In the genomic region with DNA sequence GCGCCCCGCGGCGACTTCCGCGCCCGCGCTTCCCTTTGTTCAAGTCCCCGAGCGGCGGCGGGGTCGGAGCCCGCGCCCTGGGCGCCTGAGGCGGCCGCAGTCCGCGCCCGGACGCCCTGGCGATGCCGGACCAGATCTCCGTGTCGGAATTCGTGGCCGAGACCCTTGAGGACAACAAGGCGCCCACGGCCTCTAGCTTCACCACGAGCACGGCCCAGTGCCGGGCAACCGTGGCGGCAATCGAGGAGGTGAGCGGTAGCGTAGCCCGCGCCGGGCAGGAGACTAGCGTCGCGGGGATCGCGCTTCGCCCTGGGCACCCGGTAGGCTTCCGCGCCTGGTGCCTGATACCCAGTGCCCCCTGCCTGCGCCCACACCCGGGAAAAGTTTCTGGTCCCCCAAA, we compare ENCODE assay signal across 11 mouse cellular contexts. TPM values are rescaled to one million over a fixed set of nuclear protein-coding genes. Genes with fewer than 3 reads are reported as not detected.
DNase-seq lines count a peak whose midpoint lies in the region; ATAC-seq and TF ChIP-seq lines count a peak whose summit lies in the region.
"Not testable (repeated sequence)": the region's sequence is repeated elsewhere in the genome, so short reads cannot be mapped to it uniquely, and the experiment has no call there.
"Had no signal": no experiment of that assay in that cellular context is flagged by ENCODE, and none has a peak within 500 bp of the region (broad histone marks: within the 10 kb centered on the region; RNA-seq: fewer than 3 reads in every experiment).

No protein-coding gene starts in this region.

- H3K27me3 ChIP-seq in forebrain, embryonic 13.5 days; heart, embryonic 15.5 days; intestine, embryonic 15.5 days (replicated peaks); limb, embryonic 12.5 days; liver, postnatal 0 days (ENCODE audit: insufficient read depth, low read length); midbrain, postnatal 0 days (ENCODE audit: insufficient read depth, low read length): not testable (repeated sequence)

- H3K4me1 ChIP-seq in forebrain, embryonic 13.5 days; heart, embryonic 15.5 days (replicated peaks); intestine, embryonic 15.5 days (replicated peaks); limb, embryonic 12.5 days (replicated peaks); liver, postnatal 0 days (ENCODE audit: insufficient read depth); midbrain, postnatal 0 days (ENCODE audit: insufficient read depth, low read length): not testable (repeated sequence)

- H3K4me2 ChIP-seq in forebrain, embryonic 13.5 days, result peak overlapping the region; percentile 42
- peak overlapping the region; percentile 51 for H3K4me2 ChIP-seq in heart, embryonic 15.5 days
- H3K4me2 ChIP-seq in intestine, embryonic 15.5 days (replicated peaks), result peak overlapping the region; percentile 62
- H3K4me2 ChIP-seq in limb, embryonic 12.5 days, result peak overlapping the region; percentile 54
- H3K4me2 ChIP-seq in liver, postnatal 0 days (ENCODE audit: low read depth, low read length), result peak overlapping the region; percentile 19; the same call in 1 of the 2 replicates
- H3K4me2 ChIP-seq in midbrain, postnatal 0 days (ENCODE audit: low read depth, low read length, poor library complexity, severe bottlenecking), result not testable (repeated sequence)

- WGBS in forebrain, embryonic 13.5 days, result 2% methylated on average over 51 of the region's 52 CpGs
- 4% methylated on average over 50 of the region's 52 CpGs for WGBS in heart, embryonic 15.5 days
- WGBS in intestine, embryonic 15.5 days, result 3% methylated on average over 52 of the region's 52 CpGs
- 2% methylated on average over 51 of the region's 52 CpGs for WGBS in limb, embryonic 12.5 days
- WGBS in liver, postnatal 0 days (ENCODE audit: insufficient replicate concordance), result 5% methylated on average over 39 of the region's 52 CpGs
- 11% methylated on average over 48 of the region's 52 CpGs for WGBS in midbrain, postnatal 0 days

- not testable (repeated sequence) for H3K36me3 ChIP-seq in forebrain, embryonic 13.5 days (ENCODE audit: poor library complexity, severe bottlenecking); heart, embryonic 15.5 days; intestine, embryonic 15.5 days; limb, embryonic 12.5 days; liver, postnatal 0 days (replicated peaks; ENCODE audit: insufficient read depth, low read length); midbrain, postnatal 0 days (ENCODE audit: insufficient read depth, low read length)

- H3K27ac ChIP-seq in forebrain, embryonic 13.5 days; heart, embryonic 15.5 days; liver, postnatal 0 days (ENCODE audit: low read depth); midbrain, postnatal 0 days (ENCODE audit: low read depth, low read length): not testable (repeated sequence)
- peak overlapping the region; percentile 32; the same call in 1 of the 2 replicates for H3K27ac ChIP-seq in intestine, embryonic 15.5 days
- H3K27ac ChIP-seq in limb, embryonic 12.5 days, result peak overlapping the region; percentile 53; the same call in 1 of the 2 replicates

- ATAC-seq in forebrain, embryonic 13.5 days; heart, embryonic 15.5 days (replicated peaks; ENCODE audit: insufficient number of reproducible peaks, insufficient read depth, low FRiP score, low read depth); intestine, embryonic 15.5 days; limb, embryonic 12.5 days (ENCODE audit: insufficient number of reproducible peaks, insufficient read depth, low FRiP score, low TSS enrichment, low read depth); liver, postnatal 0 days; midbrain, postnatal 0 days (ENCODE audit: low FRiP score): not testable (repeated sequence)

- not testable (repeated sequence) for H3K9ac ChIP-seq in forebrain, embryonic 13.5 days; heart, embryonic 15.5 days; liver, postnatal 0 days (replicated peaks); midbrain, postnatal 0 days (replicated peaks; ENCODE audit: low read length, poor library complexity, severe bottlenecking)
- peak overlapping the region; percentile 50 for H3K9ac ChIP-seq in intestine, embryonic 15.5 days
- H3K9ac ChIP-seq in limb, embryonic 12.5 days (replicated peaks), result peak overlapping the region; percentile 67

- TF ChIP-seq CTCF in liver, postnatal 0 days (IDR thresholded peaks at IDR 0.05; ENCODE audit: low read depth); midbrain, postnatal 0 days (IDR thresholded peaks at IDR 0.05): not testable (repeated sequence)

- H3K9me3 ChIP-seq in forebrain, embryonic 13.5 days (replicated peaks), result peaks cover 16% of the 10 kb centered on the region
- H3K9me3 ChIP-seq in heart, embryonic 15.5 days (replicated peaks); intestine, embryonic 15.5 days; liver, postnatal 0 days (ENCODE audit: low read length); midbrain, postnatal 0 days (ENCODE audit: low read length): not testable (repeated sequence)
- H3K9me3 ChIP-seq in limb, embryonic 12.5 days, result peaks cover 23% of the 10 kb centered on the region

- not testable (repeated sequence) for TF ChIP-seq EP300 in liver, postnatal 0 days (IDR thresholded peaks at IDR 0.05; ENCODE audit: low read depth)

- peak overlapping the region; percentile 29 for H3K4me3 ChIP-seq in forebrain, embryonic 13.5 days
- peak overlapping the region; percentile 40 for H3K4me3 ChIP-seq in heart, embryonic 15.5 days
- peak overlapping the region; percentile 54 for H3K4me3 ChIP-seq in intestine, embryonic 15.5 days (replicated peaks)
- peak overlapping the region; percentile 55 for H3K4me3 ChIP-seq in limb, embryonic 12.5 days (replicated peaks)
- peak overlapping the region; percentile 31 for H3K4me3 ChIP-seq in liver, postnatal 0 days (ENCODE audit: low read depth, low read length)
- H3K4me3 ChIP-seq in midbrain, postnatal 0 days (ENCODE audit: low read depth, low read length), result peak overlapping the region; percentile 28

- DNase-seq in embryo, embryonic 10.5 days (ENCODE audit: low spot score), result peak; percentile 1
- peak; percentile 10 for DNase-seq in liver, postnatal 0 days
- DNase-seq in midbrain, postnatal 0 days (ENCODE audit: low spot score), result not testable (repeated sequence)
- DNase-seq in urinary bladder, postnatal 14 days (ENCODE audit: low spot score), result peak; percentile 2

RNA-seq across cellular contexts. Expression of a gene that starts 0.3 kb away (rescaled TPM):
- polyA plus RNA-seq in forebrain, embryonic 13.5 days (2015; fragmentation: Nextera tagmentation; extraction: Ambion mirVana), result 1.0 and 1.4 TPM in 2 replicates
- 0.60 and 0.80 TPM in 2 replicates for polyA plus RNA-seq in heart, embryonic 15.5 days (2015; fragmentation: Nextera tagmentation; extraction: Ambion mirVana)
- polyA plus RNA-seq in intestine, embryonic 15.5 days (2015; fragmentation: Nextera tagmentation; extraction: Ambion mirVana), result 2.8 and 3.0 TPM in 2 replicates
- polyA plus RNA-seq in limb, embryonic 12.5 days (2016; fragmentation: Nextera tagmentation; extraction: Ambion mirVana), result 5.3 and 5.4 TPM in 2 replicates
- polyA plus RNA-seq in liver, postnatal 0 days (2015; fragmentation: Nextera tagmentation; extraction: Ambion mirVana), result 0.17 and 0.21 TPM in 2 replicates
- 0.80 and 1.3 TPM in 2 replicates for total RNA-seq in midbrain, postnatal 0 days (2014; rRNA removed)
- 0.80 and 0.85 TPM in 2 replicates for polyA plus RNA-seq in midbrain, postnatal 0 days (2015; fragmentation: Nextera tagmentation; extraction: Ambion mirVana)
- total RNA-seq: CH12.LX; granulocyte monocyte progenitor cell, adult 5-6 weeks had no signal
- polyA plus RNA-seq: frontal cortex, adult 2 months had no signal
